Mouse (Mus musculus): ENCODE measurements around the gene Susd4. TPM values are rescaled to one million over a fixed set of nuclear protein-coding genes. Genes with fewer than 3 reads are reported as not detected.

The Susd4 gene
- polyA plus RNA-seq, 1 experiment from 2014 or later, result 19.4 TPM

GRCm38 (mm10) chr1:182758783-182759182 is 4.9 kb upstream of the Susd4 start:
- H3K27me3 ChIP-seq, result peaks cover 13% of the 10 kb centered on the region
- H3K4me3 ChIP-seq, result no peak overlapping the region
- ATAC-seq (ENCODE audit: insufficient number of reproducible peaks, insufficient read depth, low FRiP score, low TSS enrichment, low read depth), result no peak
- 96% methylated on average over 1 of the region's 1 CpGs for WGBS
- H3K9ac ChIP-seq, result no peak overlapping the region
- no peak overlapping the region for H3K4me2 ChIP-seq
- H3K4me1 ChIP-seq, result peaks cover 6% of the 10 kb centered on the region
- H3K36me3 ChIP-seq, result no peaks in the 10 kb centered on the region
- no peaks in the 10 kb centered on the region for H3K9me3 ChIP-seq
- no peak overlapping the region for H3K27ac ChIP-seq

GRCm38 (mm10) chr1:182763191-182763715 is 407 bp upstream of the Susd4 start:
- no peaks in the 10 kb centered on the region for H3K9me3 ChIP-seq

GRCm38 (mm10) chr1:182764541-182765281 is 1.1 kb downstream of the Susd4 start:
- Histone ChIP-seq H3K27me3 (peaks cover 36% of the 10 kb centered on the region), H3K9me3 (no peaks in the 10 kb centered on the region), H3K4me2 (peak overlapping the region; percentile 92), H3K9ac (peak overlapping the region; percentile 68), H3K36me3 (no peaks in the 10 kb centered on the region), H3K27ac (peak overlapping the region; percentile 66), H3K4me1 (peaks cover 16% of the 10 kb centered on the region), H3K4me3 (peak overlapping the region; percentile 65)
- peak; percentile 40; the same call in 1 of the 2 replicates for ATAC-seq (ENCODE audit: insufficient number of reproducible peaks, insufficient read depth, low FRiP score, low TSS enrichment, low read depth)
- 1% methylated on average over 27 of the region's 27 CpGs for WGBS

More at GRCm38 (mm10) chr1:182763191-182763715, 407 bp upstream of the Susd4 start:
- Histone ChIP-seq H3K27ac (no peak overlapping the region), H3K4me1 (peaks cover 16% of the 10 kb centered on the region), H3K4me3 (peak overlapping the region; percentile 65), H3K36me3 (no peaks in the 10 kb centered on the region), H3K4me2 (peak overlapping the region; percentile 92), H3K27me3 (peaks cover 36% of the 10 kb centered on the region), H3K9ac (peak overlapping the region; percentile 68; the same call in 1 of the 2 replicates)
- peak; percentile 50; the same call in 1 of the 2 replicates for ATAC-seq (ENCODE audit: insufficient number of reproducible peaks, insufficient read depth, low FRiP score, low TSS enrichment, low read depth)
- 6% methylated on average over 17 of the region's 17 CpGs for WGBS

GRCm38 (mm10) chr1:182775576-182775975 is 11.9 kb downstream of the Susd4 start:
- Histone ChIP-seq H3K9ac (no peak overlapping the region), H3K27me3 (no peaks in the 10 kb centered on the region), H3K9me3 (no peaks in the 10 kb centered on the region), H3K4me3 (no peak overlapping the region), H3K36me3 (no peaks in the 10 kb centered on the region), H3K4me2 (no peak overlapping the region), H3K27ac (no peak overlapping the region), H3K4me1 (no peaks in the 10 kb centered on the region)
- ATAC-seq (ENCODE audit: insufficient number of reproducible peaks, insufficient read depth, low FRiP score, low TSS enrichment, low read depth), result no peak
- 92% methylated on average over 7 of the region's 7 CpGs for WGBS

- no peak for ATAC-seq (ENCODE audit: insufficient number of reproducible peaks, insufficient read depth, low FRiP score, low TSS enrichment, low read depth)
- no peaks in the 10 kb centered on the region for H3K9me3 ChIP-seq
- H3K9ac ChIP-seq, result no peak overlapping the region
- H3K36me3 ChIP-seq, result no peaks in the 10 kb centered on the region
- H3K4me2 ChIP-seq, result no peak overlapping the region
- no peak overlapping the region for H3K4me3 ChIP-seq
- no peaks in the 10 kb centered on the region for H3K27me3 ChIP-seq
- H3K27ac ChIP-seq, result no peak overlapping the region
- H3K4me1 ChIP-seq, result no peaks in the 10 kb centered on the region
- WGBS, result 40% methylated on average over 10 of the region's 10 CpGs
These were observed 13.2 kb downstream of the Susd4 start for GRCm38 (mm10) chr1:182776749-182777410.

GRCm38 (mm10) chr1:182778225-182778624 is 14.6 kb downstream of the Susd4 start:
- Histone ChIP-seq H3K36me3 (no peaks in the 10 kb centered on the region), H3K27ac (no peak overlapping the region), H3K4me3 (no peak overlapping the region), H3K9me3 (no peaks in the 10 kb centered on the region), H3K4me2 (no peak overlapping the region), H3K4me1 (no peaks in the 10 kb centered on the region), H3K27me3 (no peaks in the 10 kb centered on the region), H3K9ac (no peak overlapping the region)
- 79% methylated on average over 13 of the region's 13 CpGs for WGBS
- ATAC-seq (ENCODE audit: insufficient number of reproducible peaks, insufficient read depth, low FRiP score, low TSS enrichment, low read depth), result no peak

- 91% methylated on average over 6 of the region's 6 CpGs for WGBS
- Histone ChIP-seq H3K4me3 (no peak overlapping the region), H3K27me3 (no peaks in the 10 kb centered on the region)
These were observed 15.4 kb downstream of the Susd4 start for GRCm38 (mm10) chr1:182779024-182779520.

GRCm38 (mm10) chr1:182783774-182784173 is 20.1 kb downstream of the Susd4 start:
- no peak overlapping the region for H3K27ac ChIP-seq
- H3K27me3 ChIP-seq, result no peaks in the 10 kb centered on the region
- ATAC-seq (ENCODE audit: insufficient number of reproducible peaks, insufficient read depth, low FRiP score, low TSS enrichment, low read depth), result no peak
- H3K4me2 ChIP-seq, result no peak overlapping the region
- no peaks in the 10 kb centered on the region for H3K9me3 ChIP-seq
- no peak overlapping the region for H3K4me3 ChIP-seq
- H3K9ac ChIP-seq, result no peak overlapping the region
- H3K36me3 ChIP-seq, result no peaks in the 10 kb centered on the region
- H3K4me1 ChIP-seq, result peaks cover 20% of the 10 kb centered on the region
- WGBS, result 89% methylated on average over 7 of the region's 7 CpGs

More at GRCm38 (mm10) chr1:182779024-182779520, 15.4 kb downstream of the Susd4 start:
- H3K27ac ChIP-seq, result no peak overlapping the region
- H3K4me1 ChIP-seq, result peaks cover 4% of the 10 kb centered on the region
- ATAC-seq (ENCODE audit: insufficient number of reproducible peaks, insufficient read depth, low FRiP score, low TSS enrichment, low read depth), result no peak
- H3K4me2 ChIP-seq, result no peak overlapping the region
- H3K9ac ChIP-seq, result no peak overlapping the region
- no peaks in the 10 kb centered on the region for H3K9me3 ChIP-seq
- no peaks in the 10 kb centered on the region for H3K36me3 ChIP-seq

- no peak overlapping the region for H3K4me2 ChIP-seq
- no peak overlapping the region for H3K4me3 ChIP-seq
- no peaks in the 10 kb centered on the region for H3K9me3 ChIP-seq
- peak overlapping the region; percentile 4; the same call in 1 of the 2 replicates for H3K27ac ChIP-seq
- H3K9ac ChIP-seq, result no peak overlapping the region
- H3K4me1 ChIP-seq, result peaks cover 25% of the 10 kb centered on the region
- H3K36me3 ChIP-seq, result no peaks in the 10 kb centered on the region
- WGBS, result 56% methylated on average over 3 of the region's 3 CpGs
- ATAC-seq (ENCODE audit: insufficient number of reproducible peaks, insufficient read depth, low FRiP score, low TSS enrichment, low read depth), result no peak
- H3K27me3 ChIP-seq, result no peaks in the 10 kb centered on the region
These were observed 21.1 kb downstream of the Susd4 start for GRCm38 (mm10) chr1:182784784-182785183.

- Histone ChIP-seq H3K9me3 (no peaks in the 10 kb centered on the region), H3K4me1 (peaks cover 25% of the 10 kb centered on the region), H3K4me2 (no peak overlapping the region), H3K36me3 (no peaks in the 10 kb centered on the region), H3K9ac (no peak overlapping the region), H3K27ac (no peak overlapping the region), H3K4me3 (no peak overlapping the region), H3K27me3 (no peaks in the 10 kb centered on the region)
- 89% methylated on average over 5 of the region's 5 CpGs for WGBS
- ATAC-seq (ENCODE audit: insufficient number of reproducible peaks, insufficient read depth, low FRiP score, low TSS enrichment, low read depth), result no peak
These were observed 21.8 kb downstream of the Susd4 start for GRCm38 (mm10) chr1:182785504-182785903.

GRCm38 (mm10) chr1:182787030-182787429 is 23.4 kb downstream of the Susd4 start:
- Histone ChIP-seq H3K27me3 (no peaks in the 10 kb centered on the region), H3K27ac (no peak overlapping the region), H3K36me3 (no peaks in the 10 kb centered on the region), H3K9me3 (no peaks in the 10 kb centered on the region), H3K4me2 (no peak overlapping the region), H3K4me3 (no peak overlapping the region), H3K4me1 (peaks cover 26% of the 10 kb centered on the region), H3K9ac (no peak overlapping the region)
- no peak for ATAC-seq (ENCODE audit: insufficient number of reproducible peaks, insufficient read depth, low FRiP score, low TSS enrichment, low read depth)
- 42% methylated on average over 7 of the region's 7 CpGs for WGBS

All from embryonic facial prominence, embryonic 13.5 days (tissue).